Mouse (Mus musculus) midbrain, embryonic 10.5 days (tissue): ENCODE results near the gene Olfr787. TPM values are rescaled to one million over a fixed set of nuclear protein-coding genes. Genes with fewer than 3 reads are reported as not detected.

Source experiments
- DNase-seq: peaks from one replicate; pipeline ENCODE4 v3.0.0-alpha.2; 2017; ENCODE audit warnings: low spot score
- H3K27ac ChIP-seq: fragments of 300-500 bp; sonication (generic); replicated peaks from 2 replicates; pipeline ENCODE4 v1.5.1; 2016; ENCODE audit warnings: mild to moderate bottlenecking
- H3K27me3 ChIP-seq: fragments of 300-500 bp; sonication (generic); 2 replicates; pipeline ENCODE4 v1.6.1; 2016; ENCODE audit warnings: low read depth, mild to moderate bottlenecking; ENCODE audit not compliant: poor library complexity, severe bottlenecking
- H3K36me3 ChIP-seq: fragments of 300-500 bp; sonication (generic); 2 replicates; pipeline ENCODE4 v1.6.1; 2016; ENCODE audit warnings: mild to moderate bottlenecking, moderate library complexity
- H3K4me1 ChIP-seq: fragments of 300-500 bp; sonication (generic); 2 replicates; pipeline ENCODE4 v1.6.1; 2016
- H3K4me3 ChIP-seq: fragments of 300-500 bp; sonication (generic); 2 replicates; pipeline ENCODE4 v1.5.1; 2016; ENCODE audit warnings: mild to moderate bottlenecking, moderate library complexity
- H3K9me3 ChIP-seq: fragments of 300-500 bp; sonication (generic); replicated peaks from 2 replicates; pipeline ENCODE4 v1.6.1; 2016; ENCODE audit warnings: mild to moderate bottlenecking
- WGBS: fragments of 180-500 bp; shearing (Covaris S2); methylation state at CpG from one replicate; pipeline ENCODE4 v1.1.7; 2016; 5-methylcytosine and 5-hydroxymethylcytosine counted together
- polyA plus RNA-seq: library from polyadenylated mRNA; unstranded; fragments of >200 nt; fragmentation: Nextera tagmentation; extraction: Ambion mirVana; gene quantifications from 2 replicates; pipeline ENCODE4 v1.2.1, GENCODE M21; 2016

Olfr787 gene
- polyA plus RNA-seq, result not detected in 2 replicates

- Histone ChIP-seq H3K27ac (no peak within 1 kb of the TSS), H3K36me3 (no peaks in the 10 kb centered on the region), H3K9me3 (no peaks in the 10 kb centered on the region), H3K4me3 (no peak within 1 kb of the TSS), H3K4me1 (no peaks in the 10 kb centered on the region), H3K27me3 (no peaks in the 10 kb centered on the region)
- WGBS, result 84% methylated on average over 3 of the region's 3 CpGs
- no peak for DNase-seq
Measured at GRCm38 (mm10) chr10:129461562-129461961, at the start of gene Olfr787. Gene Olfr787 (plus strand): TSS chr10:129461862.

GRCm38 (mm10) chr10:129427006-129427405, 34.7 kb upstream of the Olfr787 start, which contains the start of gene Olfr786:
Gene Olfr786 (plus strand): TSS chr10:129427306.
- H3K27me3 ChIP-seq, result no peaks in the 10 kb centered on the region
- DNase-seq, result no peak
- no peaks in the 10 kb centered on the region for H3K4me1 ChIP-seq
- H3K36me3 ChIP-seq, result no peaks in the 10 kb centered on the region
- H3K9me3 ChIP-seq, result no peaks in the 10 kb centered on the region
- no peak within 1 kb of the TSS for H3K4me3 ChIP-seq
- no peak within 1 kb of the TSS for H3K27ac ChIP-seq

DNA sequence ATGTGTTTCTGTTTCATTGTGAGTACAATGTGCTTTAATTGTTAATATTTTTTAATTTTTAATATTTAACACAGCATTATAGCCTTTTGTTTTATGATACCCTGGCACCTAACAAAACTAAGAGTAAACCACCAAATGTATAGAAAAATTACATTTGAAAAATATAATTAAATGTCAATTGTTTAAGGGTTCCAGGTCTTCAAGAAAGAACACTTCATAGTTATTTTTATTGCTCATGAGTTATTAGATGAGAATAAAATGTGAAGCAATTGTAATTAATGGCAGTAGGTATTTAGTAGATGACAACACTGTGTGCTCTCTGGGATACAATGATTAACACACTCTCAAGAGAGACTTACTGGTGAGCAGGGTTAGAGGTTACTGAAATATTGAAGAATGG, 9.0 kb downstream of the Olfr787 start, which contains the start of gene Olfr788:
Gene Olfr788, plus strand, starts transcription at position 301 of the 400 bp plus-strand sequence.
- Histone ChIP-seq H3K27ac (no peak within 1 kb of the TSS), H3K9me3 (no peaks in the 10 kb centered on the region), H3K4me3 (no peak within 1 kb of the TSS), H3K4me1 (no peaks in the 10 kb centered on the region), H3K27me3 (no peaks in the 10 kb centered on the region), H3K36me3 (no peaks in the 10 kb centered on the region)
- no peak for DNase-seq

DNA sequence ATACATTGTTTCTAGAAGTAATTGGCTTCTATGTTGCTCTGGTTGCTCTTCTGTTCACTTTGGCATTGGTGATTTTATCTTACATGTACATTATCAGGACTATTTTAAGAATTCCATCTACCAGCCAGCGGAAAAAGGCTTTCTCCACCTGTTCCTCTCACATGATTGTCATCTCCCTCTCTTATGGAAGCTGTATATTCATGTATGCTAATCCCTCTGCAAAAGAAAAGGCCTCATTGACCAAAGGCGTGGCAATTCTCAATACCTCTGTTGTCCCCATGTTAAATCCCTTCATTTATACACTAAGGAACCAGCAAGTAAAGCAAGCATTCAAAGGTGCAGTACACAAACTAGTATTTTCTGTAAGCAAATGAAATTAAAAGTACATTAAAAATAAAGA, 11.6 kb downstream of the Olfr787 start:
- Histone ChIP-seq H3K9me3 (no peaks in the 10 kb centered on the region), H3K36me3 (no peaks in the 10 kb centered on the region), H3K4me1 (no peaks in the 10 kb centered on the region), H3K27me3 (no peaks in the 10 kb centered on the region), H3K4me3 (no peak overlapping the region), H3K27ac (no peak overlapping the region)
- DNase-seq, result no peak
- WGBS, result 67% methylated on average over 2 of the region's 2 CpGs

DNA sequence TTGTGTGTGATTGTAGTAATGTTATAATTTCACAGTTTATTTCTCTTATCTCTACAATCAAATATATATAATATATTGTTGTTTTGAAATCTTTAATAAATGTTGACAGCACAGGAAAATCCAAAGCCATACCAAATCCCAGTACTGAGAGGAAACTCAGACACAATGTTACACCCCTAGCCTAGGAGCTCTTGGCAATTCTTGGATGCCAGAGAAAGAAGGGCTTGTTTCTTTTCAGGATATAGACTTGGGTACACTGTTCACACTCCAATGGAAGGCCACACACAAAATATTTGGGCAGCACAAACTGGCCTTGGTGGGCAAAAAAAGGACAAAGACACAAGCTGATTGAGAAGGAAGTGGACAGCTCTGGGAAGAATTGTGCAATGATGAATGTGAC, 12.1 kb downstream of the Olfr787 start:
- H3K4me3 ChIP-seq, result no peak overlapping the region
- H3K9me3 ChIP-seq, result no peaks in the 10 kb centered on the region
- no peaks in the 10 kb centered on the region for H3K4me1 ChIP-seq
- no peaks in the 10 kb centered on the region for H3K36me3 ChIP-seq
- H3K27ac ChIP-seq, result no peak overlapping the region
- no peaks in the 10 kb centered on the region for H3K27me3 ChIP-seq
- no peak for DNase-seq

DNA sequence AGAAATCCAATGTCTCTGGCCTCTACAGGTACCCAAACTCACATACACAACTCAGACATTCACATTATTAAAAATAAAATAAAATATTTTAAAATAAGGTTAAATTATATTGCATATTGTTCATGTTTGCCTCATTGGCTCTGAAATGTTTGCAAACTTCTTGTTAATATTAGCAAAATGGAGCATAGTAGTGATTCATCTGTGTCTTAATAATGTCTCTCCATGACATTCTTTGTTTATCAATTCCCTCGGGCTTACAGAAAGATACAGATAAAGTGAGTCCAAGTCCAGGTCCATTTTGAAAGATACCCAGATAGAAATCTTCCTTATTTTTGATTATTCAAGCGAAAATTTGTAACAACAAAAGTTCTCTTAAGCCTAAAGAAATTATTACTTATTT, 22.8 kb downstream of the Olfr787 start, which contains the start of gene Olfr789:
Gene Olfr789, plus strand, starts transcription at position 301 of the 400 bp plus-strand sequence.
- no peaks in the 10 kb centered on the region for H3K4me1 ChIP-seq
- no peaks in the 10 kb centered on the region for H3K27me3 ChIP-seq
- H3K27ac ChIP-seq, result no peak within 1 kb of the TSS
- H3K4me3 ChIP-seq, result no peak within 1 kb of the TSS
- DNase-seq, result no peak
- 76% methylated on average over 2 of the region's 2 CpGs for WGBS
- no peaks in the 10 kb centered on the region for H3K9me3 ChIP-seq
- no peaks in the 10 kb centered on the region for H3K36me3 ChIP-seq

- 88% methylated on average over 2 of the region's 2 CpGs for WGBS
- DNase-seq, result no peak
- H3K36me3 ChIP-seq, result no peaks in the 10 kb centered on the region
- H3K27ac ChIP-seq, result no peak overlapping the region
- H3K4me3 ChIP-seq, result no peak overlapping the region
- no peaks in the 10 kb centered on the region for H3K4me1 ChIP-seq
- no peaks in the 10 kb centered on the region for H3K9me3 ChIP-seq
- H3K27me3 ChIP-seq, result no peaks in the 10 kb centered on the region
Measured at GRCm38 (mm10) chr10:129490101-129490500, 28.4 kb downstream of the Olfr787 start.

DNA sequence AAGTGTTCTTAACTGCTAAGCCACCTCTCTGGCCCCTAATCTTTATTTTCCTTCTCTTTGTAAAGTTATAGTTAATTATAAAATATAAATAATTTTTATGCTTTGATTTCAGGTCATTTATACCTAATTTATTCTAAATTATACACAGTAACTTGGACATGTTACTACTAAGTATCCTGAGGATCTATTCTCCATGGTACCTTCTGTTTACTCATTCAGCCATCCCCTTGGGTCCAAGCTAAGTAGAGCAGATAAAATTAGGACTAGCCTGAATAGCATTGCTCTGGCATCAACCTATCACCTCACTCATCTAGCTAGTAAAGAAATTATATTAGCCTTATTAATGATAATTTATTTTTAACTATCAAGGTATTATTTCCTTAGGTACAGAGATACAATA, 36.5 kb downstream of the Olfr787 start, which contains the start of gene Olfr790:
Gene Olfr790, plus strand, starts transcription at position 301 of the 400 bp plus-strand sequence.
- DNase-seq, result no peak
- no peaks in the 10 kb centered on the region for H3K36me3 ChIP-seq
- no peak within 1 kb of the TSS for H3K4me3 ChIP-seq
- no peaks in the 10 kb centered on the region for H3K9me3 ChIP-seq
- no peak within 1 kb of the TSS for H3K27ac ChIP-seq
- H3K27me3 ChIP-seq, result no peaks in the 10 kb centered on the region
- H3K4me1 ChIP-seq, result no peaks in the 10 kb centered on the region

Other genes starting within 250 kb of the Olfr787 start
- not detected in 2 replicates for gene Olfr774, start 225.7 kb upstream of the Olfr787 start, polyA plus RNA-seq
- gene Olfr775, start 213.4 kb upstream of the Olfr787 start, polyA plus RNA-seq, result not detected in 2 replicates
- gene Olfr776, start 202.7 kb upstream of the Olfr787 start, polyA plus RNA-seq, result not detected in 2 replicates
- gene Olfr777, start 190.4 kb upstream of the Olfr787 start, polyA plus RNA-seq, result not detected in 2 replicates
- not detected in 2 replicates for gene Olfr780, start 143.7 kb upstream of the Olfr787 start, polyA plus RNA-seq
- gene Olfr781, start 133.0 kb upstream of the Olfr787 start, polyA plus RNA-seq, result not detected in 2 replicates
- not detected in 2 replicates for gene Olfr782, start 113.0 kb upstream of the Olfr787 start, polyA plus RNA-seq
- gene Olfr784, start 77.8 kb upstream of the Olfr787 start, polyA plus RNA-seq, result 0.06 TPM in 1 of 2 replicates, not detected in the other
- not detected in 2 replicates for gene Olfr785, start 56.4 kb upstream of the Olfr787 start, polyA plus RNA-seq
- gene Olfr786, start 34.6 kb upstream of the Olfr787 start, polyA plus RNA-seq, result not detected in 2 replicates
- gene Olfr788, start 9.1 kb downstream of the Olfr787 start, polyA plus RNA-seq, result not detected in 2 replicates
- gene Olfr789, start 22.9 kb downstream of the Olfr787 start, polyA plus RNA-seq, result not detected in 2 replicates
- not detected in 2 replicates for gene Olfr790, start 36.6 kb downstream of the Olfr787 start, polyA plus RNA-seq
- gene Olfr791, start 59.9 kb downstream of the Olfr787 start, polyA plus RNA-seq, result not detected in 2 replicates
- not detected in 2 replicates for gene Olfr792, start 77.3 kb downstream of the Olfr787 start, polyA plus RNA-seq
- not detected in 2 replicates for gene Olfr794, start 105.8 kb downstream of the Olfr787 start, polyA plus RNA-seq
- not detected in 2 replicates for gene Olfr796, start 150.7 kb downstream of the Olfr787 start, polyA plus RNA-seq
- not detected in 2 replicates for gene Olfr798, start 166.1 kb downstream of the Olfr787 start, polyA plus RNA-seq
- gene Olfr799, start 175.6 kb downstream of the Olfr787 start, polyA plus RNA-seq, result not detected in 2 replicates
- gene Olfr800, start 195.8 kb downstream of the Olfr787 start, polyA plus RNA-seq, result not detected in 2 replicates
- gene Olfr801, start 212.0 kb downstream of the Olfr787 start, polyA plus RNA-seq, result not detected in 2 replicates
- gene Olfr802, start 226.3 kb downstream of the Olfr787 start, polyA plus RNA-seq, result not detected in 2 replicates
- gene Olfr803, start 232.4 kb downstream of the Olfr787 start, polyA plus RNA-seq, result not detected in 2 replicates
- not detected in 2 replicates for gene Olfr804, start 241.3 kb downstream of the Olfr787 start, polyA plus RNA-seq